Mouse (Mus musculus) spleen, postnatal 14 days (tissue): ENCODE results near the gene Spred2.

Source experiments
- DNase-seq, 2 experiments: peaks; one replicate each; pipeline ENCODE4 v3.0.0; 2021 to 2022; ENCODE audit warnings: low spot score in 2 of 2

Spred2 gene

DNA sequence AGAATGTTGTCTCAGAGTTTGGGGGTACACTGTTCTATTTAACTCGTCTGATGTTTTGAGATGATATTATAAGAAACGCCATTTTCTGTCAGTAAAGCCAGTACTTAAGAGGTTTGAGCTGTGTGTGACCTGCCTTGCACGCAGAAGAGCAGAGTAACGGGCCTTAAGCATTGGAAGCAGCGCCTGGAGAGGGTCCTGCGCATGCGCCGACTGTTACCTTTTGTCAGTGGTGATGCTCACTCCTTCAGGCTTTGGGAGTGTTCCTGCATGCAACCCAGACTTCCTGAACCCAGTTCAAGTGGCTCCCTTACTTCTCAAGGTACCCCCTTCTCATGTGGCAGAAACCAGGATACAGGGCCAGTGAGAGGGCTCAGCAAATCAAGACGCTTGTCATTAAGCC is 59.9 kb downstream of the Spred2 start:
- no peak for DNase-seq

DNA sequence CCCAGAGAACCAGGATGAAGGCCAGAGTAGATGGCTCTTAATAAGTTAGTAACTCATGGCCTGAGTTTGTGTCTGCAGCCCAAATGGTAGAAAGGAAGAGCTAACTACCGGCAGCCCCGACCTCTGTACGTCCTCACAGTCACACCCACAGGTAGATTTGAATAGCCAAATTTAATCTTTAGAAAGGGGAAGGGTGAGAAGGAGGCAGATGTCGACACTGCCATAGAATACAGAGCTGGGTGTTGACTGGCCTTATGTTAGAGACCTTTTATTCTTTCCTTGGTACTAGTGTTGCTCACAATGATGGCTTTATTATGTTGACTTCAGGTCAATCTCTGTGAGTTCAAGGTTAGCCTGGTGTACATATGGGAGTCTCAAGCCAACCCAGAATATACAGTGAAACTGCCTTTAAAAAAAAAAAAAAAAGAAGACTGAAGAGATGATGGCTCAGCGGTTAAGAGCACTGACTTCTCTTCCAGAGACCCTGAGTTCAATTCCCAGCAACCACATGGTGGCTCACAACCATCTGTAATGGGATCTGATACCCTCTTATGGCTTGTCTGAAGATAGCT is 61.2 kb downstream of the Spred2 start:
- no peak for DNase-seq

DNA sequence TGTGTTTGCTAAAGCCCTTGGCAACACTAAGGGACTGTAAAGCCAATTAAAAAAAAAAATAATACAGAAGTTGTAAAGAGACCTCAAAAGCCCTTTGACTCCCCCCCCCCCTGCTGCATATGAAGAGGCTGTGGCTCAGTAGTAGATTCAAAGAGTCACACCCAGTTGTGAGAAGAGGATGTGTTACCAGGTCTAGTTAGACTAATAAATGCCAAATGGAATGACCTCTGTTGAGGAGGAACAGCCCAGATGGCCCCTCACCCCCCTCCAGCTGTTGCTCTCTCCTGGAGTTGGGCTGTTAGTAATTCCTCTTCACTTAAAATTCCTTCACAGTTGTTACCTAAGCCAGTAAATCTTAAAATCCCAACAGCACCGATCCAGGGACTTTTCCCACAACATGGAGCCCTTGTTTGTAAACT is 62.3 kb downstream of the Spred2 start:
- no peak for DNase-seq

DNA sequence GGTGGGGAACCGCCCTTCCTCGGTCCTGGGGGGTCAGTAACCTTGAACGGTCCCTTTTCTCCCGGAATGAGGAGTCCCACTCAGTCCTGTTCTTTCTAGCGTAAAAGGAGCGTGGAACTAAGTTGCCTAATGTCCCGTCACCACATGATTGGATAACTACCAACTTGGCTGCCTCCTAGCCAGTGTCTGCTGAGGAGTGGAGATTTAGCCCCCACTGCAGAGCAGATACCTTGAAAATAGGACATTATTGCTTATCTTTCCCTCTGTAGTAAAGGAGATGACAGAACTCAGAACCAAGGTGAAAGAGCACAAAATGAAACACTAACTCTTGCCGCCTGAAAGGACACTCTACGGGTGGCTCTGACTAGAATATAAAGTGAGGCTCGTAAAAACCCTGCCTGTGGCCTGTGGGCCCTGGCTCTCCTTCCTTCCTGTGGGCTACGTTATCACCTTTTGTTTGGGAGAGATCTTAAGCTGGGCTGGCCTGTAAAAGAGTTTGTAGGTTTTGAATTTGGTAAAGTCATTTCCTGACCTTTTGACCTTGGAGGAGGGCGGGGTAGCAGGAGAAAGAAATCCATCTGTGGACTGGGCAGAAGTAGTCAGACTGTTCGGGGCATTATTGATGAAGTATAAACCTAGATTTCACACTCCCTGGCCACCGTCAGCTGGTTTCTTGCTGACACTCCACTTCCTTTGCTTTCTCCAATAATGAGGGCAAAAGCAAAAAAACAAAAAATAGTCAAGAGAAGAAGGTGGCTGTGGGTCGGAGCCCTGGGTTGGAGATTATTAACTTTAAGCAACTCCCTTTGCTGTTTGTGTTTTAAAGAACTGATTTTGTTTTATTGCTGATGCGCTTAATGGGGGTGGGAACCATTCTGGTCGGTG is 62.9 kb downstream of the Spred2 start:
- DNase-seq, result no peak

DNA sequence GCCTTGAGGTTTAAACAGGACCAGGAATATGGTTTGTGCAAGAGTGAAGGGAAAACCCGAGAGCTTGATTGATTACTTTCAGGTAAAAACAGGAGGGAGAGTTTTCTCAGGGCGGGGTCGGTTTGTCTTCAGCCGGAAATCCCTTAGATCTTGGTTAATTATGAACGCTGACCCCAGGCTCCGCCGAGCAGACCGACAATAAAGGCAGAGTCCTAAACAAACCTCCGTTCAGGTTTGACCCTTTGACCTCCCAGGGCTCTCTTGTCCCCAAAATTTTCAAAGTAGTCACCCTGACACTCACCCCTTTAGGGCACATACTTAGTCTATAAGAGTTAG is 63.5 kb downstream of the Spred2 start:
- no peak for DNase-seq

DNA sequence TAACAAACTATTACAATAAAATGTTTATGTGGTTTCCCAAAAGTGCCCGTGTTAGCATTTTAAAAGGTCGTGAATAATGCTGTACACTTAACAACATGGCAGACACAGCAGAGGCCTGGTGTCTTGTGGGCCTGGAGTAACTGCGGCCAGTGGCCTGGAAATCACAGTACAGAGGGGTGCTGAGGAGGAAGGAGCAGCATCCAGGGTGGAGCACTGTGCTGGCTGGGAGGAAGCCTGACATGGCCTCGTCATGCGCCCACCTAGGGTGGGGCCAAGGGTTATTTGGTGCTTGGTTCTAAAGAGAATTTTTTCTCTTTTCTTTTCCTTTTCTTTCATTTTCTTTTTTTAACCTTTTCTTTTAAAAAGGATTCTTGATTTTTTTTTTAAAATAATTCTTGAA is 64.0 kb downstream of the Spred2 start:
- no peak for DNase-seq

DNA sequence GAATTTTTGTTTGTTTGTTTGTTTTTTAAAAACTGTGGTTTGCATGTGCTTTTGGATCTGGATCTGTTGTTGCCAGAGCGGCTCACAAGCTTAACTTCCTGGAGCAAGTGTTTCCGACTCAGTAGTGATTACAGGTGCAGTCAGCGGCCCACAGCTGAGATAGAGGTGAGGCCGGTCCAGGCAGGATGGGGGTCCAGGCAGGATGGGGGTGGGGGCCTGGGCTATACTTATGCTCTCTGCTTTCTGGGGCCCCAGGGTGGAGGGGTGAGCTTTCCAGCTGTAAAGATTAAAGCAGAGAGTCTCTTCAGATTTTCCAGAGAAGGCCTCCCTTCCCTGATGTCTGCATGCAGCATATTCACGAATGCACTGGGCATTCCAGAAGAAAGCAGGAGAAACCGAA is 64.5 kb downstream of the Spred2 start:
- no peak for DNase-seq

DNA sequence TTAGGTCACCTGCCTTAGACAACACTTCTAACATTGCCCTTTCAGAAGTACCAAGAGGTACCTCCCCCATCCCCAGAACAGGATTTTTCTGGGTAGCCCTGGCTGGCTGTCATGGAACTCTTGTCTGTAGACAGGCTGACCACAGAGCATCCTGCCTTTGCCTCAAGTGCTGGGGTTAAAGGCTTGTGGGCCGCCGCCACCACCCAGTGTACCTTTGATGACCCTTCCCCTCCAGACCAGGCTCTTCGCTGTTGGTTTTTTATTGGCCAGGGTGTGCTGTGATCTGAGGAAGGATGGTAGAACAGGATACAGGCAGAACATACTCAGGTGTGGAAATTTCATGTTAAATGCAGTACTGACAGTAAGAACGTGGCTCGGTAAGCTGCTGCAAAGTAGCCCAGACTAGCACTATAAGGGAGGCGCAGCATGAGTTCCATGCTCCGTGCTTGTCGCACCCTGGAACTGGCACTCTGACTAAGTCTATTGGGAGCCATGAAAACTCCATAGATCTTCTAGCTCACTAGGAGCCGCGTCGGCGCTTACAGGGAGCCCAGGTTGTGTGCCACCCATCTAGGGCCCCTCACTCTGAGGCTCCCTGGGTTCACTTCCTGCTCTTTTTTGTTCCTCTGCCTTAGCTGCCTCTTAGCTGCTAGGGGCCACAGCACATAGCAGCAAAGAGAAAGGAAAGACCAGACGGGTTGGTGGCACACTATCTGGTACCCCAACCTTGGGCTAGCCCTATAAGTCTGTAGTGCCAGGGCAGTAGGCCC is 65.2 kb downstream of the Spred2 start:
- no peak for DNase-seq

DNA sequence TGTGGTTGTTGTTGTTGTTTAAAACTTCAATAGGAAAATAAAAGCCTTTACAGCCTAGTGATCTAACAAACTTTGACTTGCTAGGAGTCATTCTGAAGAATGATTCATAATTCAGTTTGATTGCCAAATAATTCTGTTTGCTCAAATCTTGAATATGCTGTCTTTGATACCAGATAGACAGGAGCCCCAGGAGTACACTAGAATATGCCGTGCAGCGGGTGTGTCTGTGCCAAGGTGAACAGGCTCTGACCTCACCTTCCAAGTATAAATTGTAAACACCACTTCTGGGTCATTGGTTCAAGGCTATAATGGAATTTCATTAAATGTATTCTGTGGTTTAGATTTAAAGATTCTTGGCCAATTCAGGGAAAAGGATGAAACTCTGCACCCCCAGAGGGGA is 66.6 kb downstream of the Spred2 start:
- DNase-seq, result no peak

DNA sequence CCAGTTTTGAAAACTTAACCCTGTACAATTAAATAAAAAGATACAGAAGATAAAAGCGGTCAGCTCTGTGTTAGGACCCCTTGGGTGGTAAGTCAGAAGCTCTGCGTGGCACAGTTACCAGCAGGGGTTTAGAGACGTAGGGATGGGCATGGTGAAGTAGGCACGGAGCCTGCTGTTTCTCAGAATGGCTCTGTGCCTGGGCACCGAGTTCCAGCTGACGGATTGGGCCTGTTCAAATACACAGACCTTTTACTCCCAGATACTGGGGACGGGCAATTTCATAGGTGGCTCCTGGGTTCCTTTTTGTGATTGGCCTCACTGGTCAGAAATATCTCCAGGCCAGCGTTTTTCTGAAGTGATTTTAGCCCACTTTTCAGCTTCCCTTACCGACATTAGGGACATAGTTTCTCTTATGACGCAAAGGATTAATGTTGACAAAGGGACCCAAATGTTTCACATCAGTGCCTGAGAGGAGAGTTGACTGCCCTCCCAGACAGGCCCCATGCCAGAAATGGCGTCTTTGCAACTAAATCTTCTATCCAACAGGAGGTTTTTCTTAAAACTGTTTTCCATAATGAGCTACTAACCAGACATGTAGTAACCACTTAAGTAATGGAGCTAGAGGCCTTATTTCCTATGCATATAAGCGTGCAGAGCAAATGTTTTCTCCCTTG is 67.3 kb downstream of the Spred2 start:
- DNase-seq, result no peak

DNA sequence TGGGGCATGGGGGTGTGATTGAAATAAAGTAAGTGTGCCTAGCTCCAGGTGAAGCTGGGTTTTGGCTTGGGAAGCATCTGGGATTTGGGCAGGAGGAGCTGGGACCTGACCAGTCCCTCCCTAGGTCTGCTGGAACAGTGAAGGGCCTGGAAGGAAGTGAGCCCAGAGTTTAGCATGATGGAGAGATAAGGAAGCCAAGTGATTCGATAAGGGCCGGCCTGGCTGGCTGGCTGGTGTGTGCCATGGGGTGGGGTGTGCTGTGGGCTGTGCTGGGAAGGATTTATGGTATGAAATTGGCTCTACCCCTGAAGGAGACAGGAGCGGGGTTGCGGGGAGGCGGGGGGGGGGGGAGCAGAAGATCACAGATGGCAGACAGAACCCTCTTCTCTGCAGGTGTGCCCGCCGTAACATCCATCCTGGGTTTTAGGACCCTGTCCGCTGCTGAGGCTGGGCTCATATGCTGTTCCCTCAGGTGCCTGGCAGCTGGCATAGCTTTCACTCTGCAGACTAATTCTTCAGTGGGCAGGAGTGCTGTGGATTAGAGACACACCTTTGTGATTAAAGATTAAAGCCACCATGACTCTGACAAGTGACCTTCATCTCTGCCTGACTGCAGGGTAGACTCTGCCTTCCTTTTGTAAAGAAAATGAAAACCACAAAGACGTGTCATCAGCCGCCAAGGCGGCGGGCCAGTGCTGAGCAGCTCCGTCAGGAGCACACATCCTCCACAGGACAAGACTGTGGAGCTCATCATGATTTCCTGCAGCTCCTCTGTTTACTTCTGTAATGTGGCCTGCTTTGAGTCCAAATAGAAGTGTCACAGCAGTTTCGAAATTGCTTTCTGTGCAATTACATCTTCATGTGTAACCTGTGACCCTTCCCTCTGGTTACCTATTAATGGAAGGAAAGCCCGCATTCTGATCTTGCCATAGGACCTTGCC is 68.4 kb downstream of the Spred2 start:
- no peak for DNase-seq

DNA sequence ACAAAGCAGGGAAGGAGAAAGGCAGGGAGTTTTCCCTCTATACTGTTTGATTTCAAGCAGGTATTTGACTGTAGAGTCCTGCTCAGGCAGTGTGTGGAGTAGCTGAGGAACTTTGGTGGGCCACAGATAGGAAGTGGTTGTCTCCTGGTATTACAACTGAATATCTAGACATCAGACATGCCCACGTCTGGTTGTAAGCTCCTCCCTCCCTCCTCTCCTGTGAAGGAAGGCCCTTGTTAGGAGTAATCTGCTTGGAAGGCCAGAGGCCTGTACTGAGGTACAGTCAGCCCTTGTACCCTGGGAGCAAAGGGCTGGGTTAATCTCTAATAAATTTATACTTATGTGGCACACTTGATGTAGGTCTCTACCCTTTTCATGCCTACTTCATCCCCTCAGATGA is 69.6 kb downstream of the Spred2 start:
- no peak for DNase-seq

DNA sequence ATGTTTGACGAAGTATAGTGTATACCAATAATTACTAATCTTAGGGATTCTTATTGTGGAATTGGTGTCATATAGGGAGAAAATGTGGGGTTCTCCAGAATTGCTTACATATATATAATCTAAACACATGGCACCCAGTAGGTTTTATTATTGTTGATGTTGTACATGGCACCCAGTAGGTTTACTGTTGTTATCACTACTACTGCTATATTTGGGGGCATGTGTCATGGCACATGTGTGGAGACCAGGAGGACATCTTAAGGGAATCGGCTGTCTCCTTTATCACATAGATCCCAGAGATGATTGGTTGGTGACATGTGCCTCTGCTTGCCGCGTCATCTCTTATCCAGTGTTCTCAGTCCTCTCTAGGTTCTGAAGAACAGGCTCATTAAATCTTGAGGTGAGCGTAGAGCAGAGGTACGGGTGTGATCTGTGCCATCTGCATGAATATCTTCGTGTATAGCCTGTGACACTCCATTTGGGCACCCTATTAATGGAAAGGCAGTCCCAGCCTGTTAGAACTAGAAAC is 70.2 kb downstream of the Spred2 start:
- DNase-seq, result no peak

DNA sequence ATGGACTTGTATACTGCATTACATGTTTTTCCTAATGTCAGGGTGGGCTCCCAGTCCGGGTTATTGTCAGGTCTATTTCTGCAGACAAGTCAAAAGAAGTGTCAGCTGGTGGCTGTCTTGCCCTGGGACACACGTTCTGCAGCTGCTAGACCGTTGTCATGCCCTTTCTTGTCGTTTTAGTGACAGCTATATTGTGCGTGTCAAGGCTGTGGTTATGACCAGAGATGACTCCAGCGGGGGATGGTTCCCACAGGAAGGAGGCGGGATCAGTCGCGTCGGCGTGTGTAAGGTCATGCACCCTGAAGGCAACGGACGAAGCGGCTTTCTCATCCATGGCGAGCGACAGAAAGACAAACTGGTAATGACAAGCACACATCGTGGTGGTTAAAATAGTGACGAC is 73.8 kb downstream of the Spred2 start:
- DNase-seq, result no peak

DNA sequence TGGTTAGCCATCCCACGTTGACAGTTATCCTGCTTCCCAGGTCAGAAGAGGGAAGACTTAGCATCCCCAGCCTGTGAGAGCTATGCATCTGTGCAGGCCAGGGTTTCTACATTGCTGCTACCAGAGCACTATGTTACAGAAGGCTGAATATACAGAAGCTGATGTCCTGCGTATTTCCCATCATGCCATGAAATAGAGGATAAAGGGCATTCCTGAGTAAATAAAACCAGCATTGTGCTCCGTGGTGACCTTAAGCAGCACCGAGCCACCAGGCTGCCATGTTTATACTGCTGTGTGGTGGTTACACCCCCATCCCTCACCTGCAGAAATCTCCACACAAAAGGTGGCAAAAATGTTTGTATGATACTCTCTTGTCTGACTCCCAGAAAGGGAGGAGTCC is 78.7 kb downstream of the Spred2 start:
- DNase-seq, result no peak

DNA sequence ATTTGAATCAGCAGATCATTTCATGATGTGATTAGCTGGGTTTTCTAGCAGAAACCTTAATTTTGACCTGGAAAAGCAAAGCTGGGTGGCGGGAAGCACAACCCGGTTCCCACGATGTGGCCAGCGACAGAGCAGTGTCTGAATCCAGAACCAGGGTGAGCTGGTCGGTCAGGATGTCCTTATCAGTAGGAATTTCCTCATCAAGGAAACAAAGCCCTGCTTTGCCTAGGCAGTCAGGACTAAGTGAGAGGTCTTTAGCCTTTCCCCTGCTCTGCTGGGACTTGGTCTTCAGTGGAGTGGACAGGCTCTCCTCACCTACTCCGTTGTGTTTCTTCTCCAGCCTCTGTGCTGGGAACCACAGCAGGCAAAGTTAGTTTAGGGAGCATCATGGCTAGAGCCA is 83.5 kb downstream of the Spred2 start:
- DNase-seq, result no peak

DNA sequence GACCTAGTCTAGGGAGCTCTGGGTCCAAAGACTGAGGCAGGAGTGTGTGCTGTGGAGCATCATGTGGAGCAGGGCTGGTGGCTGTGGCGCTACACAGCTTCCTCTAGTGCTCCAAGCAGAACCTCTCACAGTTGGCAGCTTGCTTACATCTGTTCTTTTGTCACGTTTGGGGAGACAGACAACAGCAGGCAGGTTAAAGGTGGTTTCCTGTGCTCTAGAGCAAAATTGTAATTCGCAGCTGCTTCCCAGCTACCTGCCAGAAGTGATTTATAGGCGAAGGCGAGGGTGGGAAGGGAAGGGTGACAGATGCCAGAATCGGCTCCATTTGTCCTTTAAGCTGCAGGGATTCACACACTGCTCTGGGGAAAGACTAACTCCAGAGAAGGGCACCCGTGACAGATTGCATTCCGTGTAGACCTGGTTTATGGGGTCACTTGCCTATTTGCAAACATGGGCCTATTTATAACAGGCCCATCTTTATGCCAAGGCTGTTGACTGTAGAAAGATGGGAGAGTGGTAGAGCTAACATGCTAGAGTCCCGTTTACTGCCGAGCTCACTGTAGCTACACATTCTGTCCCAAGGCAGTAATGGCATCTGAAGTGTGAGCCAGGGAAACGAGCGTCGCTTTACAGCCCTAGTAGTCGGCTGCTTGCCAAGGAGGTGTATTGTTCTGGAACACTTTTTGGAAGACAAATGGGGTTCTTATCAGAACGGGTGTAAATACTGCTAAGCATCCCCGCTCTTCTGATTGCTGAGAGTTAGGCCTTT is 87.2 kb downstream of the Spred2 start:
- no peak for DNase-seq

DNA sequence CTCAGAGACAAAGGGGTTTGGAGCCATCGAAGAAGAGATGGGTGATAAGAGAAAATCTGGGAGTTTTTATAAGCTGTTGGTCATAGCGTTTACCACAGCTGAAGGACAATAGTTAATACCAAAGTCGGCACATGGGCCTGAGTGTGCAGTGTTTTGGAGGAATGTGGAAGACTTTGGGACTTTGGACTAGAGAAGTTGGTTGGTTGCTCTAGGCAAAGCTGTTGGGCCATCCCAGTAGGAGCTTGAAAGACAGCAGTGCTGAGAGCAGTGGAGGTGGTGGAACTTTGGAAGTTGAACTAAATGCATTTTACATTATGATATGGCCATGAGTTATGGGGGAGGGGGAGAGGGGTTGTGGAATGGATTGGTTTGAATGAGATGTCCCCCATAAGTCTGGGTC is 89.2 kb downstream of the Spred2 start:
- DNase-seq, result no peak

DNA sequence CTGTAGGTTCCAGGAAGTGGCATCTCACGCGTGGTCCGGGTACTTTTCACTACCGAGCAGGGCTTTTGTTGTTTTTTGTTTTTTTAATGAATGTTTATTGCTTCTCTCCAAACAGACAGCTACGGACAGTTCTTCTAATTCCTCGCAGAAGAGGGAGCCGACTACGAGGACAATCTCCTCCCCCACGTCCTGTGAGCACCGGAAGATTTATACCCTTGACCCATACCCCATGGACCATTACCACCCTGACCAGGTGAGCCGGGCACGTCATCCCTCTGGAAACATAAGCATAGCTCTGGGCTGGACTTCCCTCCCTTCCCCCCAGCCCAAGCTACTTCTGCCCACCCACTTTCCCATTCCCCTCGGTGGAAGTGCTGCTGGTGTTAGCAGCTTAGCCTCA is 93.8 kb downstream of the Spred2 start:
- DNase-seq, result no peak

DNA sequence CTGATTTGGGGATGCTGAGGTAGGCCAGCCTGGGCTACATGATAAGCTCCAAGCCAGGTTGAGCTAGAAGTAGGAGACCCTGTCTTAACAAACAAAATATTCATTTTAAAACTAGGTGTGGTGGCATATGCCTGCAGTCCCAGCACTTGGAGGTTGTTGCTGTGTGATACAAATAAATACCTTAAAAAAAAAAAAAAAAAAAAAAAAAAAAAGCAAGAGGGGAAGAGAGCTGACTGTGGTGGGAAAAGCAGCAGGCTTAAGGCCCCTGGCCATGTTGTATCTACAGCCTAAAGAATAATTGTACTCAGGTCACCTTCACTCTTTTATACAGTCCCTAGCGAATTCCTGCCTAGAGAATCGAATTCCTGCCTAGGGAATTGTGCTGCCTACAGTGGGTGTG is 94.7 kb downstream of the Spred2 start:
- no peak for DNase-seq
